Mouse (Mus musculus) c-Kit-positive CD71-positive TER-119-negative erythroid progenitor cells, embryonic 14.5 days (primary cell): ENCODE data around the gene Spg7.
A peak's percentile ranks its signal among the peaks of the same experiment; 100 is the strongest.

ENCODE experiments used
- DNase-seq: peaks from one replicate; pipeline ENCODE4 v3.0.0-alpha.2; 2013; ENCODE audit warnings: low read depth

Spg7 gene

GRCm38 (mm10) chr8:123131041-123131440 is 68.3 kb downstream of the Spg7 start:
- DNase-seq, result no peak

GRCm38 (mm10) chr8:123132953-123133352 is 70.2 kb downstream of the Spg7 start:
- DNase-seq, result no peak

GRCm38 (mm10) chr8:123134149-123134713 is 71.5 kb downstream of the Spg7 start:
- DNase-seq, result no peak

GRCm38 (mm10) chr8:123135406-123135805 is 72.7 kb downstream of the Spg7 start:
- no peak for DNase-seq

GRCm38 (mm10) chr8:123135806-123136205 is 73.1 kb downstream of the Spg7 start:
- no peak for DNase-seq

- DNase-seq, result no peak
Measured at GRCm38 (mm10) chr8:123136287-123136686, 73.5 kb downstream of the Spg7 start.

GRCm38 (mm10) chr8:123137645-123138077 is 74.9 kb downstream of the Spg7 start:
- DNase-seq, result no peak

GRCm38 (mm10) chr8:123138741-123139140 is 76.0 kb downstream of the Spg7 start:
- no peak for DNase-seq

GRCm38 (mm10) chr8:123141741-123142462 is 79.2 kb downstream of the Spg7 start:
- no peak for DNase-seq

GRCm38 (mm10) chr8:123145279-123145678 is 82.5 kb downstream of the Spg7 start:
- DNase-seq, result peak; percentile 45

- DNase-seq, result no peak
Measured at GRCm38 (mm10) chr8:123146390-123146789, 83.6 kb downstream of the Spg7 start.
